Mouse (Mus musculus) liver, embryonic 14.5 days (tissue): ENCODE results near the gene Mybbp1a. TPM values are rescaled to one million over a fixed set of nuclear protein-coding genes. Genes with fewer than 3 reads are reported as not detected.
A peak's percentile ranks its signal among the peaks of the same experiment; 100 is the strongest.

Experiments
- ATAC-seq: fragments of 200-750 bp; cut with Nextera tagmentation; 2 replicates; pipeline ENCODE4 v1.8.0; 2017; ENCODE audit warnings: moderate number of reproducible peaks, mild to moderate bottlenecking, moderate library complexity; ENCODE audit not compliant: insufficient read depth
- DNase-seq, 3 experiments: peaks; one replicate each; pipeline ENCODE4 v3.0.0-alpha.2; 2012 to 2013; ENCODE audit warnings: low read depth in 3 of 3, low spot score in 3 of 3
- H3K27ac ChIP-seq: fragments of 300-500 bp; sonication (generic); 2 replicates; pipeline ENCODE4 v1.5.1; 2014; ENCODE audit warnings: moderate library complexity, mild to moderate bottlenecking, control low read depth, inconsistent platforms
- H3K27me3 ChIP-seq: fragments of 300-500 bp; sonication (generic); 2 replicates; pipeline ENCODE4 v1.6.1; 2014; ENCODE audit warnings: mild to moderate bottlenecking, low read length, moderate library complexity; ENCODE audit not compliant: control insufficient read depth, insufficient read depth
- H3K36me3 ChIP-seq: fragments of 300-500 bp; sonication (generic); replicated peaks from 2 replicates; pipeline ENCODE4 v1.6.1; 2014; ENCODE audit warnings: low read depth; ENCODE audit not compliant: control insufficient read depth, insufficient read depth
- H3K4me1 ChIP-seq, 2 experiments: fragments of 200-500 bp in 1 of 2; fragments of 300-500 bp in 1 of 2; sonication (generic) in 1 of 2; replicated peaks; 2 replicates each; pipeline ENCODE4 v1.6.1; 2012 to 2014; ENCODE audit warnings: antibody characterized with exemption in 1 of 2, inconsistent platforms in 1 of 2, low read length in 1 of 2; ENCODE audit not compliant: control insufficient read depth in 2 of 2, insufficient read depth in 2 of 2
- H3K4me2 ChIP-seq: fragments of 300-500 bp; sonication (generic); 2 replicates; pipeline ENCODE4 v1.6.1; 2014; ENCODE audit warnings: low read depth, mild to moderate bottlenecking, control low read depth, moderate library complexity
- H3K4me3 ChIP-seq, 2 experiments: fragments of 200-500 bp in 1 of 2; fragments of 300-500 bp in 1 of 2; sonication (generic) in 1 of 2; 2 replicates each; pipeline ENCODE4 v1.5.1; 2012 to 2014; ENCODE audit warnings: low read depth in 2 of 2, low read length in 2 of 2, mild to moderate bottlenecking in 2 of 2, control low read depth in 1 of 2, inconsistent platforms in 1 of 2, moderate library complexity in 1 of 2; ENCODE audit not compliant: insufficient read depth in 1 of 2
- H3K9ac ChIP-seq: fragments of 300-500 bp; sonication (generic); replicated peaks from 2 replicates; pipeline ENCODE4 v1.6.1; 2014; ENCODE audit warnings: mild to moderate bottlenecking, control low read depth, moderate library complexity
- H3K9me3 ChIP-seq: fragments of 300-500 bp; sonication (generic); 2 replicates; pipeline ENCODE4 v1.6.1; 2016; ENCODE audit warnings: low read length, mixed read lengths; ENCODE audit not compliant: control insufficient read depth
- CTCF ChIP-seq: IDR thresholded peaks from 2 replicates; pipeline ENCODE4 v1.5.1; 2016; ENCODE audit warnings: antibody characterized with exemption, low read depth, control low read depth
- EP300 ChIP-seq: IDR thresholded peaks from 2 replicates; pipeline ENCODE4 v1.6.1; 2016; ENCODE audit warnings: antibody characterized with exemption, low read depth
- WGBS: fragments of 180-500 bp; shearing (Covaris S2); extraction: QIAGEN DNeasy Blood & Tissue Kit; methylation state at CpG from one replicate; pipeline ENCODE4 v1.1.7; 2014; ENCODE audit not compliant: insufficient replicate concordance; 5-methylcytosine and 5-hydroxymethylcytosine counted together
- polyA plus RNA-seq, 2 experiments: library from polyadenylated mRNA; depleted of rRNA in 1 of 2; stranded (reverse) in 1 of 2; unstranded in 1 of 2; fragments of >200 nt; fragmentation: Nextera tagmentation in 1 of 2; extraction: Ambion mirVana in 1 of 2; gene quantifications; 2 replicates each; pipeline versions ENCODE4 v1.2.1 to v1.2.3; 2012 to 2014

Gene Mybbp1a
- polyA plus RNA-seq, 2 experiments, result 56.3 to 65.5 TPM

DNA sequence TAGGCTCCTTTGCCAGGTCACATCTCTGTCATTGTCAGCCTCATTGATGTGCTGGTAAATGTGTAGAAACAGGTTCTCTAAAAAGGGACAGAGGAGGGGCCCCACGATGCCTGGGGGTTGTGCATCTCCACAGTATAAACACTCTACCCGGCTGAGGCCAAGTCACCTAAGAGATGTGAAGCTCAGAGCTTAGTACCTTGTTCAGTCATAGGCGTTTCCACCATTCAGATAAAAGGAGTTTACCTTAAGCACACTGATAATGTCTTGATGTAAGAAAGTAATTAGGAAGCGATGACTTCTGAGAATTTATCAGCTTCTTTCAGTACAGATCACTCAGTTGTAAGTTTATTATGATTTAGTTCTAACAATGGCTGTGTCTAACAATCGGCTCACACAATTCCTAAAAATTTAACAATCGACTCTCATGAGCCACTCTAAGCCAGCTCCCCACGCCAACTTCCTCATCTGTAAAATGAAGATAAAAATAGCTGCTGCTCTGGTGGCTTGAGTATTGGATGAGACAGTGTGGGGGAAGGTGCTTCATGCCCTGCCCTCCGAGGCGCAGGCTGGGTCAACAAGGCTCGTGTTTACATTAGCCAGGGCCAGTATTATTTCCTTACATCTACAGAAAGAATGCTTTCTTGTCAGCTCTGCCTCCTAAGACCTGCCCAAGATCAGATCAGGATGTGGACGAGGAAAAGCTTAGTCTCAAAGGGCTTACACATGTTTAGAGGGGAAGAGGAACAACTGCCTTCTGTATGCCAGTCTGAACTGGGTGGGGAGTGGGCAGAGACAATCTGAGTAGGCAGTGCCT lies 25.7 kb downstream of the Mybbp1a start:
- H3K9ac ChIP-seq, result no peak overlapping the region
- ATAC-seq (peak; percentile 76), DNase-seq (peak in 1 of 3 experiments; percentile 40)
- no peaks in the 10 kb centered on the region; the same call in 1 of the 2 replicates for H3K36me3 ChIP-seq
- peaks cover 21 to 46% of the 10 kb centered on the region in 2 experiments for H3K4me1 ChIP-seq
- TF ChIP-seq CTCF (no peak), EP300 (no peak)
- no peaks in the 10 kb centered on the region for H3K9me3 ChIP-seq
- peak overlapping the region; percentile 57 for H3K4me2 ChIP-seq
- peak overlapping the region in 1 of 2 experiments; percentile 8; a peak in 1 of 4 replicates for H3K4me3 ChIP-seq
- peak overlapping the region; percentile 58 for H3K27ac ChIP-seq
- 3% methylated on average over 11 of the region's 11 CpGs for WGBS
- no peaks in the 10 kb centered on the region for H3K27me3 ChIP-seq

DNA sequence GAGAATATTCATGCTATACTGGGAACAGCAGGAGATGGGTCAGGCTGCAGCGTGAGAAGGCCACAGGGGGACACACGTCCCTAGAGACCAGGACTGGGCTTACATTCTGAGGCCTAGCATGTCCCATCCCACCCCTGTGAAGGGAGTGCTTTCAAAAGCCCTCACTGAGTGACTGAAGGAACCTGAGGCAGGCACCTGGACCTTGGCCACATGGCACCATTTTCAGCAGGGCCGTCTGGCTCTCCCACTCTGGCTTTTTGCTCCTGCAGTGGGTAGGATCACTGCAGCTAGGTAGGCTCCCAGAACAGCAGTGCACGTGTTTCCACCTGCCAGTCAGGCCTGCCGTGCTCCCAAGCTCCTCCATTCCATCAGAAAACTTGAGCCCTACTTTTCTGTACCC lies 27.4 kb downstream of the Mybbp1a start:
- no peaks in the 10 kb centered on the region for H3K36me3 ChIP-seq
- H3K9ac ChIP-seq, result no peak overlapping the region
- H3K9me3 ChIP-seq, result no peaks in the 10 kb centered on the region
- no peak overlapping the region for H3K4me3 ChIP-seq
- H3K27me3 ChIP-seq, result no peaks in the 10 kb centered on the region
- no peak overlapping the region for H3K4me2 ChIP-seq
- no peak overlapping the region for H3K27ac ChIP-seq
- DNase-seq (no peak), ATAC-seq (no peak)
- WGBS, result 64% methylated on average over 5 of the region's 5 CpGs
- TF ChIP-seq CTCF (no peak), EP300 (no peak)
- peaks cover 21 to 46% of the 10 kb centered on the region in 2 experiments for H3K4me1 ChIP-seq

DNA sequence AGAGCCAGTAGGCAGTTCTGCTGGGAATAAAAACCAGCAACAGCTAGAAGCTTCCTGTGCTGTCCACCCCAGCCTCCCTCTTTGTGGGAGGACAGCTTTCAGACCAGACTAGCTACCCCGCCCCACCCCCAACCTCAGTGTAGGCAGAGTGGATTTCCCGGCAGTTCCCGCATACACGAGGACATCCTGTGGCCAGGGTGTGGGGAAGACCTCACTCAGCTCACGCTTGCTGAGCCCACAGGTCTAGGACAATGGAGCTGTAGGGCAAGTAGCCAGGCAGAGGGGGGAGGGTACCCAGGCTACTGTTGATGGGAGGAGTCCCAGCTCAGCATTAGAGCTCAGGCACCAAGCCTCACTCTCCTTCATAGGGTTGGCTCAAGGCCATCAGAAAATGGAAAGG lies 28.1 kb downstream of the Mybbp1a start:
- Histone ChIP-seq H3K36me3 (no peaks in the 10 kb centered on the region), H3K4me2 (no peak overlapping the region), H3K4me3 (no peak overlapping the region), H3K9ac (no peak overlapping the region), H3K27ac (no peak overlapping the region), H3K9me3 (no peaks in the 10 kb centered on the region), H3K4me1 (peaks cover 21 to 50% of the 10 kb centered on the region in 2 experiments), H3K27me3 (no peaks in the 10 kb centered on the region)
- ATAC-seq, result peak; percentile 42; the same call in 1 of the 2 replicates
- TF ChIP-seq CTCF (no peak), EP300 (no peak)
- DNase-seq, result no peak
- WGBS, result 39% methylated on average over 5 of the region's 5 CpGs

DNA sequence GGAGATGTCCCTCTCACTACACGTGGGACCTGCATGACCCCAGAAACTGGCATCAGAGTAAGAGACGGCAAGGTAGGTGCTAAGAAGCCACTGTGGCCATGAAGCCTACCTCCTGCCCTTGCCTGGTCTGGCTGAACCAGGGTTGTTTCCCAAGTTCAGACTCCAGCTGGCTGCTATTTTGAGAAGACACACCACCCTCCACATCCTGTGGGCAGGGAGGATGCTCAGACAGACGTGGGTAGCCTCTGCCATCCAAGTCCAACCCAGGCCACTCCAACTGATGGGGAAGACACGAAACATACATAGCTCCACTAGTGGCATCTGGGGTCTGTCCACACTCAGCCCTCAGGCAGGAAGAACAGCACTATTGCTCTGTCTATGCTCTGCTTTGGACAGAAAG lies 28.8 kb downstream of the Mybbp1a start:
- H3K27ac ChIP-seq, result no peak overlapping the region
- H3K4me1 ChIP-seq, result peaks cover 21 to 58% of the 10 kb centered on the region in 2 experiments
- no peak overlapping the region for H3K4me2 ChIP-seq
- H3K9me3 ChIP-seq, result no peaks in the 10 kb centered on the region
- H3K4me3 ChIP-seq, result no peak overlapping the region
- H3K36me3 ChIP-seq, result no peaks in the 10 kb centered on the region
- no peak for TF ChIP-seq EP300
- no peak for TF ChIP-seq CTCF
- WGBS, result 35% methylated on average over 4 of the region's 4 CpGs
- H3K27me3 ChIP-seq, result no peaks in the 10 kb centered on the region
- no peak overlapping the region for H3K9ac ChIP-seq
- DNase-seq (no peak), ATAC-seq (no peak)

DNA sequence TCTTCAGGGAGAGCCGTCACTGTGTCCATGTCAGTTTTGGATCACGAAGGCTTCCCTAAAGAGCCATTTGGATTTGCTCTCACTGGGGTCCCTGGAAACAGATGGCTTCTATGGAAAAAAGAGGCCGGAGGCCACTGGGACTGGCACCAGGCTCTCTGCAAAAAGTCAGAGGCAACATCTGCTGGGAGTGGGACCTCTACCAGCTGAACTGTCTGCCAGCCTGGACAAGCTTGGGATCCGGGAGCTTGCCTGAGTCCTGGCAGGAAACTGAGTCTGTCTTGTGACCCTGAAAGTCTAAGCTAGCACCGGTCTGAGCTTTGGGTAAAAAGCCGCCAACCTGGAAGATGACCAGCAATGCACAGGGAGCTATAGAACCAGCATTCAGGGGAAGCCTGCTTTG lies 30.2 kb downstream of the Mybbp1a start:
- ATAC-seq, result no peak
- Histone ChIP-seq H3K4me3 (no peak overlapping the region), H3K4me2 (no peak overlapping the region), H3K9me3 (no peaks in the 10 kb centered on the region), H3K27me3 (no peaks in the 10 kb centered on the region), H3K4me1 (peaks cover 29 to 64% of the 10 kb centered on the region in 2 experiments), H3K9ac (no peak overlapping the region), H3K27ac (no peak overlapping the region), H3K36me3 (no peaks in the 10 kb centered on the region)
- WGBS, result 77% methylated on average over 6 of the region's 6 CpGs
- no peak for TF ChIP-seq EP300
- TF ChIP-seq CTCF, result no peak
- DNase-seq, result no peak
